Mouse (Mus musculus): ENCODE data around the gene Lgr4.

Gene Lgr4

DNA sequence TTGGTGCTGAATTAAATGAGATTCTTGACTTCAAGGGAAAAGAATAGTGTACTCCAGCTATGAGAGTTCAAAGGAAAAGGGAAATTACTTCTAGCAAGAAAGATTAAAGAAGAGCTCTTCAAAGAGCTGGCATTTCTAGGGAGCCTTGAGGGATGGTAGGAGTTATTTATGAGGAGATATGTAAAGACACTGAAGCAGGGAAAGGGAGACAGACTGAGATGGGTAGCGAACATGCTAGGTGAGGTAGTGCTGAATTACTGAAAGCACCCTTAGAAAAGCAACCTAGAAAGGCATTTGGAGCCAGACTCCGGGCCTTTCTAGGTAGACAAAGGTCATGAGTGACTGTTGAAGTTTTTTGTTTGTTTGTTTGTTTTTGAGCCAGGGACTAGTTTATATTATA lies 58.7 kb downstream of the Lgr4 start:
- no peak for DNase-seq (ENCODE audit: low spot score)

DNA sequence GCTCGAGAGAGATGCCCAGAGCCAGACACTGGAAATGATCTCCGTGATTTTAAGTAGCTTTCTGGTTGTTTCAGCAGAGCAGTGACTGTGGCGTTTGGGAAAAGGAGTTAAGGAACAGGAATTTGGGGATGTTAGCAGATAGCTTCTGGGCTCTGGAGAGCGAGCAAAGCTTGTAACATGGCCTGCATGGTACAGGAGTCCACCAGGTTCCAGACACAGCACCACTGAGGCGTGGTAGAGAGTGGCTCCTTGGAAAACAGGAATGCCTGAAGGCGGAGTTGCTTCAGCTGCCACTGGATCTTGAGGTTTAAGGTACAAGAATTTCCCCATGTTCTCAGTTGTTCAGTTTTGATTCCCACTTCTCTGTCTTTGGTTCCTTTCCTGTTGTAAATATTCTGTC lies 59.9 kb downstream of the Lgr4 start:
- DNase-seq (ENCODE audit: low spot score), result no peak

DNA sequence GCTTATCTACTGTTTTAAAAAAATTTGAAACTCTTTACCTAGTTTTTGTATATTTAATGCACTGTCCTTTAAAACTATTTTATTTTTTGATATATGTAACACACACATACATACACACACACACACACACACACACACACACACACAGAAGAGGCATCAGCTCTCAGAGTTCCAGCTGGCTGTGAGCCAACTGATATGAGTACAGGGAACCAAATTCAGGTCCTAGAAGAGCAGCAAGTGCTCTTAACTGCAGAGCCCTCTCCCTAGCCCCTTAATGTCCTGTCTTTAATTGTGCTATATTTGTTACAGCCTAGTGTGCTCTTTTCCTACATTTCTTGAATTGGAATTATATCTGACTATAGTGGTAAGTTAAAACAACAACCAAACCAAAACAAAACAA lies 61.8 kb downstream of the Lgr4 start:
- DNase-seq (ENCODE audit: low spot score), result no peak

DNA sequence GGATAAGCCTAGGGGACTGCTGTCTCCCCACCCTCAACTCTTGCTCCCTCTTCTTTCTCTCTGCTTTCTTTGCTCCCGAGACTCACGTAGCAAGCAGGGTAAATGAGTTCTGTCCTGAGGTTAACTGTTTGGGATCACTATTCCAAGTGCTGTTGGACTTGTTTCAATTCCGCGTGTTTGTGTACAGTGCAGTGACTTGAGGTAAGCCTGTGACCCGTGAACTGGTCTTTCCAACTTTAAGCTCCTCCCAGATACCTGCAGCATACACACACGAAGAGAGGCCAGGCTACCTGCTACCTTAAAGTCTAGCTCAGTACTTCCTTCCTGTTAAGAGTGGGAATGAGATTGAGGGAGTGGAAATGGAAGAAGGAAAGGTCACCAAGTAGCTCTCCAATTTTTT lies 66.0 kb downstream of the Lgr4 start:
- DNase-seq (ENCODE audit: low spot score), result no peak

DNA sequence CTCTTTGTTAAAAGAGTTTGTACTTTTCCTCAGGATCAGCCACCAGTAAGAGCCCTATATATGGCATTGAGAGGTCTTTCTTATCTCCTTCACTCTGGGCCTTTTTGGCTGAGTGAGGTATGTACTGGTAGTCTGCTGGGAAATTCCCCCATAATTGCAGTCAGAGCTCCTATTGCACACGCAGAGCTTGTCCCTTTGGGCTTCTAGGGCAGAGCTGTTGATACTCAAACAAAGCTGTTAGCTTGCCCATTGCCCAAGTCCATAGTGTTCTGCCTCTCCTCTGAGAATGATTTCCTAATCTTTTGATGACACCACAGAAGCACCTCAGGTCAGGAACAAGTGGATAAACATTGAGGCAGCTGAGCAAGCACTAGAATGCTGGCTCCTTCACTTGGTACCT lies 67.5 kb downstream of the Lgr4 start:
- DNase-seq (ENCODE audit: low spot score), result no peak

DNA sequence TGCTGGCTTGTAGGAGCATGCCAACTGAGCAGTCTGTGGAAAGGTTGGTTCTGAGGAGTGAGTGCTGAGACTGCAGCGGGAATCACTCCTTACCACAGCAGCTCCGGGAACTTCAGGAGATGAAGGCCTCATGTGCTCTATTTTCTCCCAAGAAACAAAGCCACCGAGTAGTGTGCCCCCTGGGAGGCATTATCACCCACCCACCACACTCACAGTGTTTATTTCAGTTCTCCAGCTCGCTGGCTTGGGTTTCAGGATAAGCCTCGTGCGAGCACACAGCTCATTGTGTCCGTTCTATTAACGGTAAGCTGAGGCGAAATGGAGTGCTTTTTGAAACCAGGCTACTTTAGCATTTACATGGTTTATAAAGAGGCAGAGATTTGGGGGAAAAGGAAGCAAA lies 68.1 kb downstream of the Lgr4 start:
- DNase-seq (ENCODE audit: low spot score), result no peak

DNA sequence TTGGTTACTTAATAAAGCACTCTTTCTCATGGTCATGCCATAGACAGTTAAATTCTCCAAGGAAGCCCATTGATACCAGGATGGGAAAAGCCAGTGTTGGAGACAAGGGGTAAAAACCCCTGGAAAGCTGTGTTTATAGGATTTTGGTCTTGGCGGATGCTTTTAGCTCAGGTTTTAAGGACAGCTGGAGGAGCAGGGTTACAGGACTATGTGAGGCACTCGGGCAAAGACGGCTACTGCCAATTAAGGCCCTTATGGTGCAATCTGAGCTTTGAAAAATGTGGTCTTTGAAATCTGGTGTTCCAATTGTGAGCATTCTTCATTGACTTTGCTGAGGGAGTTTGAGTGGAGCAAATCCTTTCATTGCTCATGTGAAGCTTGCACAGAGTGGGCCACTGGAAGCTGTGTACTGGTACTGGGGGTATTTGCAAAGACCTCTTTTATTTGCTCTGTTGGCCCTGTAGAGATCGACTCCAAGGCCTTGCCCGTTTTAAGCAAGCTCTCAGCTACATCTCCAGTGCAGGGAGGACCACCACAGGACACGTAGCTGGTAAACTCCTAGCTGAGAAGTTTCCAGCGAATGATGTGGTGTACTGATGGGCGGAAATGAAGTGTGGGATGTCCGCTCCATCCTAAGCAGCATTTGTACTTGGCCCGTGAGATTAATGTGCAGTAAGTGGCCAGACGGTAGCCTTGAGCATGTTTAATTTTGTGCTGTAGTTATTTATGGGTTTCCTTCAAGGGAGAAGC lies 68.8 kb downstream of the Lgr4 start:
- no peak for DNase-seq (ENCODE audit: low spot score)

DNA sequence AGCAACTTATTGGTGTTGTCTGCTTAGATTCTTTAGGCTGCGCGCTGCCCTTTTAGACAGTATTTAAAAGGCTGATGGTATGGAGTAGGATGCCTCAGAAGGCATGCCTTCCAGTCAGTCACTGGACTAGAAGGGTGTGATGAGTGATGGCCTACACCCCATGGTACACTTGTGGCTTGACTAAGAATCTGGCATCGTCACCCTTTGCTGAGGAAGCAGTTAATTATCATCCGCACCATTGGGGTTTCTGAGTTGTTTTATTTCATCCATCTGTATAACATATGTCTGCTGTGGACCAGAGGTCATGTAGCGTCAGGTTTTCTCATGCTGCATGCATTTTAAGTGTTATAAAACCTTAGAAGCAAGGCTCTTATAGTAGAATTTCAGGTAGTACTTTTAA lies 70.5 kb downstream of the Lgr4 start:
- no peak for DNase-seq (ENCODE audit: low spot score)

DNA sequence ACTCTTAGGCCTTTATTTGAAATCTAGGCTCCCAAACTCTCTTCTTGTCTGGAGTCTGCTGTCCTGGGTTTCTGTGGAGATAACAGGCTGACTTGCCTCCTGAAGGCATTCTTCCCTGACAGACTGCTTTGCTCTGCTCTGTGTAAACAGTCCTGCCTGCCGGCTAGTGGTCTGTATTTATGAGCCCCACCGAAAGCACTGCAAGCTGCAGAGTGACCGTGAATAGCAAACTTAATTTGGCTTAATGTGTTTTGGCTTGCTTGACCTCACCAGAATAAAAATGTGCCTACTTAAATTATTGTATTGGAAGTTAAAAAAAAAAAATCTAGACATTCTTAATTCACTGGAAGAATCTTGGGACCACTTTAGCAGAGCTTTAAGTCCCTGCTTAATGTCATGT lies 71.7 kb downstream of the Lgr4 start:
- no peak for DNase-seq (ENCODE audit: low spot score)

DNA sequence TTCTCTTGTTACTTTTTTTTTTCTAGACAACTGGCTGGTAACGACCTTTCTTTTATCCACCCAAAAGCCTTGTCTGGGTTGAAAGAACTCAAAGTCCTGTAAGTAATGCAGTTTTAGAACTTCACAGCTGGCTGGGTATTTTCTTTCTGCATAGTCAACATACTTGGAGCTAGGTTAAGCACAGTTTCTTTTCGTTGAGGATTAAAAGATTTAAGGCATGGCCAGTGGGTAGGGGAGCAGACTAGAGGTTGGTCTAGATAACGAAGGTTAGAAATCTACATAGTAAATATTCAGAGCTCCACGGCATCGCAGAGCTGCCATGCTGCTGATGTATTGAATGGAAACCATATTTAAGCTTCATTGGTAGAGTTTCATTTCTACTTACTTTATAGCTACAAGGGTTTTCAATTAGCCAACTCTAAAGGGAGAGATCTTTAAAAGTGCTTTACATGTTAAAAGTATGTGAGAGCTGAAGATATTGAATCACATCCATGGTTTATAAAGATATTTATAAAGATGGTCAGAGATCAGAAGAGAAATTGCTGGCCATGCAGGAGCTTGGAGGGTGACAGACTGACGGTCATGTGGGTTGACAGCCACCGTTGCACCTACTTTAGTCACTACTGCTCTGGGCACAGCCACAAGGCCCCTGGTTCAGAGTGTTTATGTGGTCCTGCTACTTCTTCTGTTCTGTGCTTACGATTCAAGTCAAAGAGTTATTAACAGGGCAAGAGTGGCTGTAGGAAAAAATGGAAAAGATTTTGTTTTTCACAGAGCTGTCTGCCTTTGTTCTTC lies 72.4 kb downstream of the Lgr4 start:
- DNase-seq (ENCODE audit: low spot score), result no peak

DNA sequence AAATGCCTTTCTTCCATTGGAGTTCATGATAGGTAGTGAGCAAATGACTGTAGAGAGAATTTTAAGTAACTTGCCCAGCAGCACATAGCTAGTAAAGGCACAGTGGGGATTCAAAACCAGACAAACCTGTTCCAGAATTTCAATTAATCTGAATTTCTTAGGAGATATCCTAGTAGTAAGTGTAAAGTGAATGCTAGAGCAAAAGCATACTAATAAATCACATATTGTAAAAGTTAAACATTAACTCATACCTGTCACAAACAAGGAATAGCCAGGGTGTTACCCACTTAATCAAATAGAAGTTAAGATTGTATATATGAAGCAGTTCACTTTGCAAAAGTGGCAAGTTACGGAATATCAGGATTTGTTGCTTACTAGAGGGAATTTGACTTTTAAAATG lies 74.3 kb downstream of the Lgr4 start:
- no peak for DNase-seq (ENCODE audit: low spot score)

DNA sequence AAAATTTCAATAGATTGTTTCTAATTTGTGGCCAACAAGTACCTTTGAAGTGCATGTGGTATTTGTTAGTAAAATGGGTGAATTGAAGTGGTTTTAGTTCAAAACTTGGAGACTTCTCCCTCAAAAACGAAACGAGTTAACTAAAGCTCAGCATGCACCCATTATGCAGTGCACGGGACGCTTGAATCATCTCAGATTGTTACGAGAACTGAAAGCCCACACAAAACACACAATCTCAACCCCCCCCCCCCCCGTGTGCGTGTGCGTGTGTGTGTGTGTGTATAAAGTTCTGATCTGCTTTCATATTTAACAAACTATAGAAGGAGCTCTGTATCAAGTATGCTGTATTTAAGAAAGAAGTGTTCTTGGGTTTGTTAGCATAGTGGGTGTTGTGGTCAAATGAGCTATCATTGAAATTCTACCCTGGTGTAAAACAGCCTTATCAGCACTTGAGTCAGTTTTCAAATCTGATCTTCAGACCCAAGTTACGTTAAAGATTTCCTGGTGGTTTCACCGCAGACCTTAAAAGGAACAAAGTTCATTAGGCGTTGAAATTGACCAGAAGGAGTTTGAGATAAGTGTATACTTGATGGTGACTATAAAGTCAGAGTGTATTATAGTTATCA lies 75.1 kb downstream of the Lgr4 start:
- DNase-seq (ENCODE audit: low spot score), result no peak

DNA sequence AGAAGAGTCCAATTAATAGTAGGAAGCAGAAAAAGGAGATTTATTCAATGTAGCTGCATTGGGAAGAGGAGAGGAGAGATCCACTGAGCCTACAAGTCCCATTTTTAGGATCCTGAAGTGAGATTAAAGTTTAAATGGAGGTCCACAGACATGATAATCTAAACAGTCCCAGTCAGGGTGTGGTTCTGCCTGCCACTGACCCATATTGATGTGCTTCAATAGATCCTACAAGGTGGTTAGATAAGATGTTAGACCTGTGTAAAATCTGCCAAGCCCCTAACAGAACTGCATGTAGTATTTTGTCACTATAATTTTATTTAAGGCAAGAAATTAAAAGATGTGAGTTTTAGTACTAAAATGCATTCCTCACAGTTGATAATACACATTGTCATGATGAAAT lies 76.0 kb downstream of the Lgr4 start:
- DNase-seq (ENCODE audit: low spot score), result no peak

DNA sequence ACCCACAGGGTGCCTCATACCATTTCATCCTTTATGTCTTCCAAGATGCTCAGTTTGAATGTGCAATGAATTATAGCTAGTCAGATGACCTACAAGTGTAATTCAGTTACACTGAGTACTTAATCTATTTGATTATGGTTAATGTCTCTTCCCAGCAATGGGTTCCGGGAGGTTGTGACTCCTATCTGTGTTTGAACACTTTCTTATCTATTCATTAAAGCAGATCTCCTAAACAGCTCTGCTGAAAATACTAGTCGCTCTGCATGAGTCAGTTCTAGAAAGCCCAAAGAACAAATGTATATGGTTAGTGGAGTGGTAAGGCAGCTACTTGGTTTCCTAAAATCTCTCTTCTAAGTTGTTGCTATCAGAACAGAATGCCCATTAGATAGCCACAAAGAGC lies 77.6 kb downstream of the Lgr4 start:
- no peak for DNase-seq (ENCODE audit: low spot score)

DNA sequence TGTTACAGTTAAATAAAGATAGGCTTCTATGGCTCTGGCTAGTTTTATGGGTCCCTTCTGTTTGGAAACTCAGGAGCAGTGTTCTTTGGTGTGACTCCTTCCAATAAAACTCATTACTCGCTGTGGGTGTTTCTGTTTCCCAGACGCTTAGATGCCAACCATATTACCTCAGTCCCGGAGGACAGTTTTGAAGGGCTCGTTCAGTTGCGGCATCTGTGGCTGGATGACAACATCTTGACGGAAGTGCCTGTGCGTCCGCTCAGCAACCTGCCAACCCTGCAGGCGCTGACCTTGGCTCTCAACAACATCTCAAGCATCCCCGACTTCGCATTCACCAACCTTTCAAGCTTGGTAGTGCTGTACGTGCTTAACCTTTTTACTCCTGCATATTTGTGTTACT lies 79.0 kb downstream of the Lgr4 start:
- no peak for DNase-seq (ENCODE audit: low spot score)

DNA sequence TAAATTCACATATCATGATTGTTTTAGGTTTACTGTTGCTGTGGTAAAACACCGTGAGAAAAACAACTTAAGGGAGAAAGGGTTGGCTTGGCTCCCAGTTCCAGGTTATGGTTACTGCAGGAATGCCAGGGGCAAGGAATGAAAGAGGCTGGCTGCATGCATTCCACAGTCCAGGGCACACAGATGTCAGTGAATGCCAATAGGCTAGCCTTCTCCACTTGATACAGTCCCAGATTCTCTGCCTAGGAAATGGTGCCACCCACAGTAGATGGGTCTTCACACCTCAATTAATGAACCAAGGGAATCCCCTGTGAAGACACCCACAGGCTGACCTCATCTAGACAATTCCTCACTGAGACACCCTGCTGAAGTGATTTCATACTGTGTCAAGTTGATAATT lies 87.2 kb downstream of the Lgr4 start:
- no peak for DNase-seq (ENCODE audit: low spot score)

DNA sequence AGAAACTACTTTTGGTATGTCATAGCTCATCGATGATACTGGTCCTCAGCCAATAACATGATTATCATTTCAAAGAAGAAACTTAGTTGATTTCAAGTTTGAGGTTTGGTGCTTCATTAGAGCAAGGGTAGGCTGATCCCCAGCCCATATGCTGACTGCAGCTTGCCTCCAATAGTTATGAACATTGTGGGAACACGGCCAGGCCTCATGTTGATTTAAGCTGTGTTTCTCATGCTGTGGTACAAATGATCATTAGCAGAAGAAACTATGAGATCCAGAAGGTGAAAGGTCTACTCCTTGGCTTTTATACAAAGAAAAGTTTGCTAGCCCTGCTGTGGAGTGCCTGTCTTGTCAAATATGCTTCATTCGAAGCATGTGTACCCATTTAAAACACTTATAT lies 87.7 kb downstream of the Lgr4 start:
- DNase-seq (ENCODE audit: low spot score), result no peak

DNA sequence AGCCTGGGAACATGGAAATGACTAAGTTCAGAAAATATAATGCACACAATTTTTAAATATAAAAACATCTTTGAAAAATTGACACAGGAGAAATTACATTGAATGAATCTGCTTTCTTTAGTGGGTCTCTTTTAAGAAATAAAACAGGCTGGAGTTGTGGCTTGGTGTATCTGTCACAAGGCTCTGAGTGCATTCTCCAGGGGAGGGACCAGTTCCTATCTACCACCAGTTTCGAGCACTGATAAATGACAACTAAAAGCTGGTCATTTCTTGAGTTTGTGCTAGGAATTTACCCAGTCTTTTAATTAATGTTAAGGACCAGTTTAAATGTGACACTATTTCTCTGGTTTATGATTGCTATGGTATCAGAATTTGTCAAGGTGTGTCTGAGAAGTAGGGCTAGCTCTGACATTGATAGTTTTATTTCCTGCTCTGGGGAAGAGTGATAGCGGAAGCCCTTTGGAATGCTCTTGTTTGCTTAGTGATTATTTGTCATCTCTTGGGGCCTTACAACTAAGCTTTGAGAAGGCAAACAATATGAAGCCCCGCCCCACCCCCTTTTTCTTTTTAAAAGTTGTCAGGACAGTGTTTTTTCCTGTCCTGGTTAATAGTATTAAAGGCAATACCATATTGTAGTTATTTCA lies 88.3 kb downstream of the Lgr4 start:
- no peak for DNase-seq (ENCODE audit: low spot score)

DNA sequence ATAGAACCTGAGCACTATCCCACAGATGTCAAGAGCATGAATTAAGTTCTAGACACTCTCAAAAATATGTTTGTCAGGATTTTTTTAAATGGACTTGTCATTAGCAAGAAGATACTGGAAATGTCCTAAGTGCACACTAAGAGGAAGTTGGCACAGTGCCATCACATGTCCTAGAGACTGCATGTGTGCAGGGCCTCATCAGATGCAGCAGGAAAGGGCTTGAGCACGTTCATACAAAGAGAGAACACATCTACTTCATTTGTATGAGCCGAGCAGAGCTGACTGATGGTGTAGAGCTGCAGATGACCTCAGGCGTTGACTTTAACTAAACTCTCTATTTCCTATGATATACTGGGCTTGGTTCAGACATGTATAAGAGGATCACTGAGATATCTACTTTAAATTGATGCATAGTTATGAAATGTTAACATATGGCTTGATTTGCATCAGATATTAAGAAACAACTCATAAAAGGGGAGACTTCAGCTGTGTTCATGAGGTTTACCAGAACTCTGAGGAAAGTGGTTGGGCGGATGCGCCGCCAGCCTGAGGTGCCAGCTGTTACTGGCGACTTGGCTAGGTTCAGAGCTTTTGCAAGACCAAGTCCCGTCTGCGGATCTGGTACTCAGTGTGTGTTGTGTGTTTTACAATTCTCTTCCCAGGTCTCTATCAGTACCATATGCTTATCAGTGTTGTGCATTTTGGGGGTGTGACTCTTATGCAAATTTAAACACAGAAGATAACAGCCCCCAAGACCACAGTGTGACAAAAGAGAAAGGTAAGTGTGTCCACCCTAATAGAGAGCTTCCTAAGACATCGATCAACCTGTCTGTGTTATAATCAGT lies 90.2 kb downstream of the Lgr4 start:
- no peak for DNase-seq (ENCODE audit: low spot score)

DNA sequence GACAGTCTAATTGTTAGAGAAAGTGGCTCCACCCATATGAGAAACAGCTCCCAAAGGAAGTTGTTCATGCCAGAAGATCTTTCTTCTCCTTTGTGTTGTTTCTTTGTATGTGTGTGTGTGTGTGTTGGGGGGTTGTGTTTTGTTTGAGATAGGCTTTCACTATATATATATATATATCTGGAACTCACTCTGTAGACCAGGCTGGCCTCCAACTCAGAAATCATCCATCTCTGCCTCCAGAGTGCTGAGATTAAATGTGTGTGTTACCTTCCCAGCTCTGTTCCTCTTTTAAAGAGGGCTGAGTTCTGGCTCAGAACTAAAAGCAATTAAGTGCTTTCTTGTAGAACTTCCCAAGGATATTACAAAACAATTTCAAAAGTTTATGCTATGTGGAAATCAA lies 92.0 kb downstream of the Lgr4 start:
- DNase-seq (ENCODE audit: low spot score), result no peak

DNA sequence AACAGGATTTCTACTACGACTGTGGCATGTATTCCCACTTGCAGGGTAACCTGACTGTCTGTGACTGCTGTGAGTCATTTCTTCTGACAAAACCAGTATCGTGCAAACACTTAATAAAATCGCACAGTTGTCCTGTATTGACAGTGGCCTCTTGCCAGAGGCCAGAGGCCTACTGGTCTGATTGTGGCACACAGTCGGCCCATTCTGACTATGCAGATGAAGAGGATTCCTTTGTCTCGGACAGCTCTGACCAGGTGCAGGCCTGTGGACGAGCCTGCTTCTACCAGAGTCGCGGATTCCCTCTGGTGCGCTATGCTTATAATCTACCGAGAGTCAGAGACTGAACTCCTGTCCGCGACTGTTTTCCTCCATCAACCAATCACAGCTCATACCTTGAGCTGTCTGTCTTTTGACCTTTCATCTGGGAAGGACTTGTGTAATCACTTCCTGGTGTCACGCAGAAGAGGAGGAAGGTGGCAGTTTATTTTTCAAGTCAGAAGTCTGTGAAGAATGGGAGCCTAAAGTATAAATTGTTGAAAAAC lies 94.8 kb downstream of the Lgr4 start:
- DNase-seq (ENCODE audit: low spot score), result no peak

DNA sequence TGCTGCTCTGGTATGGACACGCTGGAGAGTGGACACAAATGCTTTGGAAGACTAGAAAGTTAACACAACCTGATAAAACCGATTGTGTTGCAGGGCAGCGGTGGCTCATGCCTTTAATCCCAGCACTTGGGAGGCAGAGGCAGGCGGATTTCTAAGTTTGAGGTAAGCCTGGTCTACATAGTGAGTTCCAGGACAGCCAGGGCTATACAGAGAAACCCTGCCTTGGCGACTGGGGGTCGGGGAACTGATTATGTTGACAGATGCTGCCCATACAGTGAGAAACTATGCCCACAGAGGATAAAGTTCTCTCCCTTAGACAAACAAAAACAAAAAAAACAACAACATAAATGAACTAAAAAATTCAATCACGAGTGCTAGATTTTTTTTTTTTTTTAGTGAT lies 99.6 kb downstream of the Lgr4 start:
- no peak for DNase-seq (ENCODE audit: low spot score)

Data from testis, postnatal 14 days (tissue).